In the genomic region with DNA sequence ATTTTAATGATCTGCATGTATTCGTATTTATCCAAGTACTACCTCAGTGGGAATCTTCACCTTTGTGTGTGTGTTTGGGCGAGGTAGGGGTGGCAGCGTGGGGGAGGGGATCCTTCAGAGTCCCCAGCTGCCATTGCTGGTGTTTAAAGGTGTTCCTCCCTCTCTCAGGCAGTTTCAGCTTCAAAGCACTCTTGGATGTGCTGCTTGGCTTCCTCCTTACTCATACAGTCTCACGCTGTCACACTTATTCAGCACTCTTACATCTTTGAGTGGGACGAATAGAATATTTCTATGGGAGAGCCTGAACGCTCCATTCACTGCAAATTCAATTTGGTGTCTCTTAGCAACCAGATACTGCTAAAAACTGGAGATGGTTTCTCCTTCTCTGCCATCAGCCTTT, we compare ENCODE assay signal across 21 mouse cellular contexts. TPM values are rescaled to one million over a fixed set of nuclear protein-coding genes. Genes with fewer than 3 reads are reported as not detected.
DNase-seq lines count a peak whose midpoint lies in the region; ATAC-seq lines count a peak whose summit lies in the region.
"Had no signal": no experiment of that assay in that cellular context is flagged by ENCODE, and none has a peak within 500 bp of the region (broad histone marks: within the 10 kb centered on the region; RNA-seq: fewer than 3 reads in every experiment).

No protein-coding gene starts in this region.

- 46% methylated on average over 6 of the region's 6 CpGs for WGBS in hindbrain, embryonic 14.5 days
- 53% methylated on average over 6 of the region's 6 CpGs for WGBS in hindbrain, embryonic 12.5 days
- WGBS in midbrain, embryonic 14.5 days, result 49% methylated on average over 6 of the region's 6 CpGs
- WGBS in midbrain, embryonic 15.5 days, result 49% methylated on average over 6 of the region's 6 CpGs

- H3K9me3 ChIP-seq in hindbrain, embryonic 14.5 days (ENCODE audit: control insufficient read depth, low read length), result no peaks in the 10 kb centered on the region
- no peaks in the 10 kb centered on the region for H3K9me3 ChIP-seq in hindbrain, embryonic 12.5 days (replicated peaks)
- H3K9me3 ChIP-seq in midbrain, embryonic 14.5 days (ENCODE audit: control insufficient read depth, low read length), result no peaks in the 10 kb centered on the region
- no peaks in the 10 kb centered on the region for H3K9me3 ChIP-seq in midbrain, embryonic 15.5 days
- H3K9me3 ChIP-seq: heart, embryonic 12.5 days; limb, embryonic 13.5 days; liver, embryonic 13.5 days; lung, embryonic 15.5 days had no signal

- no peak overlapping the region for H3K4me3 ChIP-seq in hindbrain, embryonic 14.5 days (replicated peaks; ENCODE audit: low read length)
- H3K4me3 ChIP-seq in hindbrain, embryonic 12.5 days, result no peak overlapping the region
- H3K4me3 ChIP-seq in midbrain, embryonic 14.5 days (replicated peaks; ENCODE audit: low read depth, low read length), result no peak overlapping the region
- no peak overlapping the region for H3K4me3 ChIP-seq in midbrain, embryonic 15.5 days
- H3K4me3 ChIP-seq: gastrocnemius, adult 2 months; heart, embryonic 12.5 days; limb, embryonic 13.5 days; liver, embryonic 13.5 days; lung, embryonic 15.5 days had no signal

- H3K9ac ChIP-seq in hindbrain, embryonic 14.5 days, result no peak overlapping the region
- no peak overlapping the region for H3K9ac ChIP-seq in hindbrain, embryonic 12.5 days
- H3K9ac ChIP-seq in midbrain, embryonic 14.5 days (replicated peaks; ENCODE audit: low read length), result no peak overlapping the region
- no peak overlapping the region for H3K9ac ChIP-seq in midbrain, embryonic 15.5 days
- H3K9ac ChIP-seq: heart, embryonic 12.5 days; limb, embryonic 13.5 days; liver, embryonic 13.5 days; lung, embryonic 15.5 days had no signal

- no peak overlapping the region for H3K27ac ChIP-seq in hindbrain, embryonic 14.5 days
- no peak overlapping the region for H3K27ac ChIP-seq in hindbrain, embryonic 12.5 days
- no peak overlapping the region for H3K27ac ChIP-seq in midbrain, embryonic 14.5 days (replicated peaks; ENCODE audit: low read depth, low read length)
- H3K27ac ChIP-seq in midbrain, embryonic 15.5 days, result no peak overlapping the region
- H3K27ac ChIP-seq: gastrocnemius, adult 2 months; limb, embryonic 13.5 days; liver, embryonic 13.5 days; lung, embryonic 15.5 days; macrophage had no signal

- H3K4me2 ChIP-seq in hindbrain, embryonic 14.5 days (replicated peaks), result no peak overlapping the region
- no peak overlapping the region for H3K4me2 ChIP-seq in hindbrain, embryonic 12.5 days (replicated peaks)
- H3K4me2 ChIP-seq in midbrain, embryonic 14.5 days (ENCODE audit: low read length), result no peak overlapping the region
- H3K4me2 ChIP-seq in midbrain, embryonic 15.5 days, result no peak overlapping the region
- H3K4me2 ChIP-seq: heart, embryonic 12.5 days; limb, embryonic 13.5 days; liver, embryonic 13.5 days; lung, embryonic 15.5 days; midbrain, embryonic 11.5 days had no signal

- H3K27me3 ChIP-seq in hindbrain, embryonic 14.5 days (ENCODE audit: control insufficient read depth, insufficient read depth, low read length), result no peaks in the 10 kb centered on the region
- no peaks in the 10 kb centered on the region for H3K27me3 ChIP-seq in hindbrain, embryonic 12.5 days
- no peaks in the 10 kb centered on the region for H3K27me3 ChIP-seq in midbrain, embryonic 14.5 days (ENCODE audit: control insufficient read depth, insufficient read depth, low read length)
- H3K27me3 ChIP-seq in midbrain, embryonic 15.5 days (replicated peaks), result no peaks in the 10 kb centered on the region
- H3K27me3 ChIP-seq: heart, embryonic 12.5 days; limb, embryonic 13.5 days; liver, embryonic 13.5 days; lung, embryonic 15.5 days had no signal

- 0 out of 2 replicates have a peak, but pooled peaks cover 3% of the 10 kb centered on the region for H3K4me1 ChIP-seq in hindbrain, embryonic 14.5 days (replicated peaks; ENCODE audit: control insufficient read depth, insufficient read depth, low read length)
- H3K4me1 ChIP-seq in hindbrain, embryonic 12.5 days, result no peaks in the 10 kb centered on the region
- no peaks in the 10 kb centered on the region for H3K4me1 ChIP-seq in midbrain, embryonic 14.5 days (ENCODE audit: control insufficient read depth, insufficient read depth, low read length)
- H3K4me1 ChIP-seq in midbrain, embryonic 15.5 days, result no peaks in the 10 kb centered on the region
- H3K4me1 ChIP-seq: heart, embryonic 12.5 days; limb, embryonic 13.5 days; liver, embryonic 13.5 days; lung, embryonic 15.5 days had no signal

- no peaks in the 10 kb centered on the region for H3K36me3 ChIP-seq in hindbrain, embryonic 14.5 days (replicated peaks; ENCODE audit: control insufficient read depth, insufficient read depth)
- H3K36me3 ChIP-seq in hindbrain, embryonic 12.5 days, result no peaks in the 10 kb centered on the region
- no peaks in the 10 kb centered on the region for H3K36me3 ChIP-seq in midbrain, embryonic 14.5 days (ENCODE audit: control insufficient read depth, insufficient read depth, low read length)
- H3K36me3 ChIP-seq in midbrain, embryonic 15.5 days (replicated peaks), result no peaks in the 10 kb centered on the region
- H3K36me3 ChIP-seq: heart, embryonic 12.5 days; limb, embryonic 13.5 days; liver, embryonic 13.5 days; lung, embryonic 15.5 days had no signal

- DNase-seq in hindbrain, embryonic 14.5 days (ENCODE audit: low spot score), result peak; percentile 25
- peak; percentile 9 for DNase-seq in midbrain, embryonic 14.5 days
- peak; percentile 7 to 44 for DNase-seq in thymus, adult 18-20 months
- DNase-seq in thymus, postnatal 36 days, result peak; percentile 39 to 58
- no peak for DNase-seq in spleen, postnatal 10 days (ENCODE audit: low spot score in 2 of 2)
- DNase-seq: B cell, adult 2 months; cerebellum, adult 8-10 months; gastrocnemius, adult 2 months; heart, postnatal 14 days; kidney, adult 18-20 months; kidney, postnatal 10 days; liver, embryonic 13.5 days; right cerebral cortex, postnatal 14 days had no signal

- no peak for ATAC-seq in hindbrain, embryonic 14.5 days (ENCODE audit: low FRiP score)
- ATAC-seq in hindbrain, embryonic 12.5 days (ENCODE audit: low FRiP score), result no peak
- no peak for ATAC-seq in midbrain, embryonic 14.5 days (ENCODE audit: low FRiP score, low TSS enrichment)
- ATAC-seq in midbrain, embryonic 15.5 days (replicated peaks), result no peak; the same call in 1 of the 2 replicates

RNA-seq across cellular contexts. Expression of a gene that starts 3.0 kb away (rescaled TPM):
- polyA plus RNA-seq in hindbrain, embryonic 14.5 days (2014; fragmentation: Nextera tagmentation; extraction: Ambion mirVana), result not detected in 2 replicates
- polyA plus RNA-seq in hindbrain, embryonic 12.5 days (2016; fragmentation: Nextera tagmentation; extraction: Ambion mirVana), result not detected in 2 replicates
- polyA plus RNA-seq in midbrain, embryonic 14.5 days (2014; fragmentation: Nextera tagmentation; extraction: Ambion mirVana), result not detected in 2 replicates
- polyA plus RNA-seq in midbrain, embryonic 15.5 days (2015; fragmentation: Nextera tagmentation; extraction: Ambion mirVana), result 0.08 TPM in 1 of 2 replicates, not detected in the other
- polyA plus RNA-seq: heart, embryonic 12.5 days; limb, embryonic 13.5 days; macrophage; neural tube, embryonic 14.5 days had no signal

Comparison
In these comparisons a context has a peak if more than half of its experiments do, and no peak if none do; other contexts are left out.
1. DNase-seq: peak in hindbrain, embryonic 14.5 days (single experiment), midbrain, embryonic 14.5 days (single experiment), thymus, adult 18-20 months (2 of 2) and thymus, postnatal 36 days (2 of 2); none in spleen, postnatal 10 days (0 of 2).